Mouse (Mus musculus): ENCODE data around the gene Zfp667. TPM values are rescaled to one million over a fixed set of nuclear protein-coding genes. Genes with fewer than 3 reads are reported as not detected.

The Zfp667 gene
- total and polyA plus RNA-seq, 3 experiments: 0.51 to 0.87 (median 0.58) TPM

GRCm38 (mm10) chr7:6262120-6262519, 24.3 kb upstream of the Zfp667 start:
- no peak overlapping the region for H3K9ac ChIP-seq (ENCODE audit: insufficient read depth, low read depth)
- peaks cover 4% of the 10 kb centered on the region for H3K9me3 ChIP-seq (replicated peaks; ENCODE audit: low read length)
- in situ Hi-C loops (cut with MboI; ENCODE audit: low pct_ligation_motif_present, low pct_unique_long_range_greater_than_20kb, low sequenced_read_pairs): no loop called here
- no peak overlapping the region for H3K4me2 ChIP-seq (ENCODE audit: insufficient read depth, low read depth, poor library complexity, severe bottlenecking)
- peak; percentile 11 for DNase-seq (ENCODE audit: extremely low read depth)
- H3K27me3 ChIP-seq (replicated peaks): peaks cover 36% of the 10 kb centered on the region
- H3K36me3 ChIP-seq (replicated peaks in 1 of 2; ENCODE audit: control insufficient read depth in 1 of 2, insufficient read depth in 1 of 2, low read length in 1 of 2): no peaks in the 10 kb centered on the region
- TF ChIP-seq MEF2A (IDR thresholded peaks at IDR 0.05; ENCODE audit: borderline replicate concordance, low read depth, low read length) (no peak), USF1 (IDR thresholded peaks at IDR 0.05; ENCODE audit: low read depth, low read length) (no peak), JUN (IDR thresholded peaks at IDR 0.05; ENCODE audit: insufficient read depth, low read depth, low read length) (no peak), NRF1 (IDR thresholded peaks at IDR 0.05; ENCODE audit: low read depth, low read length) (no peak), CTCF (conservative IDR thresholded peaks at IDR 0.05 in 1 of 2, IDR thresholded peaks at IDR 0.05 in 1 of 2; ENCODE audit: low read depth in 2 of 2, low read length in 2 of 2) (peak in 1 of 2 experiments; percentile 39; a peak in 2 of 4 replicates), SIN3A (IDR thresholded peaks at IDR 0.05; ENCODE audit: low read length) (no peak), ZKSCAN1 (IDR thresholded peaks at IDR 0.05; ENCODE audit: borderline replicate concordance, low read depth, low read length) (no peak), RAD21 (IDR thresholded peaks at IDR 0.05; ENCODE audit: low read depth, low read length) (peak; percentile 21), ZMIZ1 (IDR thresholded peaks at IDR 0.05; ENCODE audit: low read depth, low read length) (no peak), MAFK (IDR thresholded peaks at IDR 0.05; ENCODE audit: insufficient replicate concordance, low read length) (no peak), POLR2A (IDR thresholded peaks at IDR 0.05; ENCODE audit: low read depth, low read length) (no peak), RCOR1 (conservative IDR thresholded peaks at IDR 0.05; ENCODE audit: low read depth, low read length) (no peak), MYC (IDR thresholded peaks at IDR 0.05; ENCODE audit: low read depth, low read length) (no peak), GABPA (IDR thresholded peaks at IDR 0.05; ENCODE audit: insufficient replicate concordance, low read depth, low read length) (no peak), PAX5 (IDR thresholded peaks at IDR 0.05; ENCODE audit: low read length) (no peak), ETS1 (conservative IDR thresholded peaks at IDR 0.05; ENCODE audit: low read depth, low read length) (no peak), CHD1 (IDR thresholded peaks at IDR 0.05; ENCODE audit: low read depth, low read length) (no peak), SMC3 (IDR thresholded peaks at IDR 0.05; ENCODE audit: low read depth, low read length) (no peak)
- dilution Hi-C loops (cut with MboI; ENCODE audit: extremely low pct_ligation_motif_present, extremely low pct_unique_long_range_greater_than_20kb, low sequenced_read_pairs): no loop called here
- H3K4me1 ChIP-seq (ENCODE audit: control insufficient read depth in 1 of 2, insufficient read depth in 2 of 2): no peaks in the 10 kb centered on the region
- no peak overlapping the region for H3K27ac ChIP-seq (ENCODE audit: insufficient read depth, low read depth)
- H3K4me3 ChIP-seq (replicated peaks in 1 of 3; ENCODE audit: low read depth in 2 of 3, low read length in 2 of 3, poor library complexity in 1 of 3): no peak overlapping the region
- H3K79me2 ChIP-seq (replicated peaks; ENCODE audit: control insufficient read depth, extremely low read depth, insufficient read depth, poor library complexity, severe bottlenecking): no peaks in the 10 kb centered on the region

GRCm38 (mm10) chr7:6262984-6263383, 23.4 kb upstream of the Zfp667 start:
- peaks cover 36% of the 10 kb centered on the region for H3K27me3 ChIP-seq (replicated peaks)
- TF ChIP-seq HCFC1 (IDR thresholded peaks at IDR 0.05; ENCODE audit: low read depth, low read length) (no peak), ZKSCAN1 (IDR thresholded peaks at IDR 0.05; ENCODE audit: borderline replicate concordance, low read depth, low read length) (peak; percentile 80)
- no peak overlapping the region for H3K4me2 ChIP-seq (ENCODE audit: insufficient read depth, low read depth, poor library complexity, severe bottlenecking)
- no peak for DNase-seq (ENCODE audit: extremely low read depth)
- H3K4me1 ChIP-seq (ENCODE audit: control insufficient read depth in 1 of 2, insufficient read depth in 2 of 2): no peaks in the 10 kb centered on the region
- H3K27ac ChIP-seq (ENCODE audit: insufficient read depth, low read depth): no peak overlapping the region
- in situ Hi-C loops (cut with MboI; ENCODE audit: low pct_ligation_motif_present, low pct_unique_long_range_greater_than_20kb, low sequenced_read_pairs) (no loop called here), dilution Hi-C loops (cut with MboI; ENCODE audit: extremely low pct_ligation_motif_present, extremely low pct_unique_long_range_greater_than_20kb, low sequenced_read_pairs) (no loop called here)
- no peaks in the 10 kb centered on the region for H3K9me3 ChIP-seq (replicated peaks; ENCODE audit: low read length)
- H3K79me2 ChIP-seq (replicated peaks; ENCODE audit: control insufficient read depth, extremely low read depth, insufficient read depth, poor library complexity, severe bottlenecking): no peaks in the 10 kb centered on the region
- no peak overlapping the region for H3K4me3 ChIP-seq (replicated peaks in 1 of 3; ENCODE audit: low read depth in 2 of 3, low read length in 2 of 3, poor library complexity in 1 of 3)
- H3K36me3 ChIP-seq (replicated peaks in 1 of 2; ENCODE audit: control insufficient read depth in 1 of 2, insufficient read depth in 1 of 2, low read length in 1 of 2): no peaks in the 10 kb centered on the region
- no peak overlapping the region for H3K9ac ChIP-seq (ENCODE audit: insufficient read depth, low read depth)
